Mouse (Mus musculus): ENCODE measurements around the gene Abca4. TPM values are rescaled to one million over a fixed set of nuclear protein-coding genes. Genes with fewer than 3 reads are reported as not detected.

Abca4 gene
- polyA plus RNA-seq, 2 experiments, result 1.0 to 2.2 TPM

GRCm38 (mm10) chr3:122088054-122088681 lies 43.9 kb downstream of the Abca4 start:
- Histone ChIP-seq H3K36me3 (ENCODE audit: control insufficient read depth, insufficient read depth, low read length) (no peaks in the 10 kb centered on the region), H3K4me3 (replicated peaks; ENCODE audit: low read length) (no peak overlapping the region), H3K4me1 (ENCODE audit: control insufficient read depth, insufficient read depth, low read length) (no peaks in the 10 kb centered on the region), H3K9ac (ENCODE audit: low read depth, low read length, severe bottlenecking) (no peak overlapping the region), H3K9me3 (ENCODE audit: control insufficient read depth, low read length) (no peaks in the 10 kb centered on the region), H3K27ac (replicated peaks; ENCODE audit: low read depth, low read length) (peak overlapping the region; percentile 43; the same call in 1 of the 2 replicates), H3K27me3 (ENCODE audit: control insufficient read depth, insufficient read depth, low read length) (no peaks in the 10 kb centered on the region), H3K4me2 (replicated peaks; ENCODE audit: low read depth, low read length, severe bottlenecking) (no peak overlapping the region)
- ATAC-seq (ENCODE audit: low FRiP score, low read depth) (peak; percentile 93), DNase-seq (ENCODE audit: low spot score) (peak; percentile 87)
- 60% methylated on average over 11 of the region's 11 CpGs for WGBS
- no peak for TF ChIP-seq POLR2A (IDR thresholded peaks at IDR 0.05; ENCODE audit: borderline replicate concordance, extremely low read depth, insufficient read depth, insufficient read length)

GRCm38 (mm10) chr3:122090338-122090737 lies 46.1 kb downstream of the Abca4 start:
- Histone ChIP-seq H3K4me3 (replicated peaks; ENCODE audit: low read length) (no peak overlapping the region), H3K4me1 (ENCODE audit: control insufficient read depth, insufficient read depth, low read length) (no peaks in the 10 kb centered on the region), H3K9ac (ENCODE audit: low read depth, low read length, severe bottlenecking) (no peak overlapping the region), H3K4me2 (replicated peaks; ENCODE audit: low read depth, low read length, severe bottlenecking) (no peak overlapping the region), H3K27ac (replicated peaks; ENCODE audit: low read depth, low read length) (no peak overlapping the region), H3K36me3 (ENCODE audit: control insufficient read depth, insufficient read depth, low read length) (no peaks in the 10 kb centered on the region), H3K27me3 (ENCODE audit: control insufficient read depth, insufficient read depth, low read length) (no peaks in the 10 kb centered on the region), H3K9me3 (ENCODE audit: control insufficient read depth, low read length) (no peaks in the 10 kb centered on the region)
- 82% methylated on average over 6 of the region's 6 CpGs for WGBS
- ATAC-seq (ENCODE audit: low FRiP score, low read depth) (no peak), DNase-seq (ENCODE audit: low spot score) (no peak)
- TF ChIP-seq POLR2A (IDR thresholded peaks at IDR 0.05; ENCODE audit: borderline replicate concordance, extremely low read depth, insufficient read depth, insufficient read length), result no peak

GRCm38 (mm10) chr3:122099713-122100112 lies 55.5 kb downstream of the Abca4 start:
- no peak overlapping the region for H3K9ac ChIP-seq (ENCODE audit: low read depth, low read length, severe bottlenecking)
- H3K4me3 ChIP-seq (replicated peaks; ENCODE audit: low read length), result no peak overlapping the region
- WGBS, result 65% methylated on average over 5 of the region's 5 CpGs
- H3K9me3 ChIP-seq (ENCODE audit: control insufficient read depth, low read length), result no peaks in the 10 kb centered on the region
- H3K27ac ChIP-seq (replicated peaks; ENCODE audit: low read depth, low read length), result no peak overlapping the region
- H3K4me1 ChIP-seq (ENCODE audit: control insufficient read depth, insufficient read depth, low read length), result no peaks in the 10 kb centered on the region; the same call in 1 of the 2 replicates
- no peaks in the 10 kb centered on the region for H3K36me3 ChIP-seq (ENCODE audit: control insufficient read depth, insufficient read depth, low read length)
- ATAC-seq (ENCODE audit: low FRiP score, low read depth) (no peak), DNase-seq (ENCODE audit: low spot score) (no peak)
- no peak for TF ChIP-seq POLR2A (IDR thresholded peaks at IDR 0.05; ENCODE audit: borderline replicate concordance, extremely low read depth, insufficient read depth, insufficient read length)
- H3K4me2 ChIP-seq (replicated peaks; ENCODE audit: low read depth, low read length, severe bottlenecking), result no peak overlapping the region
- H3K27me3 ChIP-seq (ENCODE audit: control insufficient read depth, insufficient read depth, low read length), result no peaks in the 10 kb centered on the region

- no peak for TF ChIP-seq POLR2A (IDR thresholded peaks at IDR 0.05; ENCODE audit: borderline replicate concordance, extremely low read depth, insufficient read depth, insufficient read length)
- H3K36me3 ChIP-seq (ENCODE audit: control insufficient read depth, insufficient read depth, low read length), result no peaks in the 10 kb centered on the region
Measured at GRCm38 (mm10) chr3:122102091-122102490, 57.8 kb downstream of the Abca4 start.

GRCm38 (mm10) chr3:122103864-122104808 lies 59.9 kb downstream of the Abca4 start:
- no peak overlapping the region for H3K9ac ChIP-seq (ENCODE audit: low read depth, low read length, severe bottlenecking)
- no peak for TF ChIP-seq POLR2A (IDR thresholded peaks at IDR 0.05; ENCODE audit: borderline replicate concordance, extremely low read depth, insufficient read depth, insufficient read length)
- ATAC-seq (ENCODE audit: low FRiP score, low read depth), result peak; percentile 78

More at GRCm38 (mm10) chr3:122102091-122102490, 57.8 kb downstream of the Abca4 start:
- no peak overlapping the region for H3K9ac ChIP-seq (ENCODE audit: low read depth, low read length, severe bottlenecking)
- no peak overlapping the region for H3K4me2 ChIP-seq (replicated peaks; ENCODE audit: low read depth, low read length, severe bottlenecking)
- H3K27ac ChIP-seq (replicated peaks; ENCODE audit: low read depth, low read length), result no peak overlapping the region
- no peaks in the 10 kb centered on the region for H3K27me3 ChIP-seq (ENCODE audit: control insufficient read depth, insufficient read depth, low read length)
- H3K4me3 ChIP-seq (replicated peaks; ENCODE audit: low read length), result no peak overlapping the region
- DNase-seq (ENCODE audit: low spot score) (no peak), ATAC-seq (ENCODE audit: low FRiP score, low read depth) (no peak)
- WGBS, result 54% methylated on average over 7 of the region's 7 CpGs
- H3K9me3 ChIP-seq (ENCODE audit: control insufficient read depth, low read length), result no peaks in the 10 kb centered on the region
- no peaks in the 10 kb centered on the region; the same call in 1 of the 2 replicates for H3K4me1 ChIP-seq (ENCODE audit: control insufficient read depth, insufficient read depth, low read length)

More at GRCm38 (mm10) chr3:122103864-122104808, 59.9 kb downstream of the Abca4 start:
- Histone ChIP-seq H3K27me3 (ENCODE audit: control insufficient read depth, insufficient read depth, low read length) (no peaks in the 10 kb centered on the region), H3K4me3 (replicated peaks; ENCODE audit: low read length) (peak overlapping the region; percentile 26), H3K4me2 (replicated peaks; ENCODE audit: low read depth, low read length, severe bottlenecking) (peak overlapping the region; percentile 48), H3K27ac (replicated peaks; ENCODE audit: low read depth, low read length) (no peak overlapping the region), H3K9me3 (ENCODE audit: control insufficient read depth, low read length) (no peaks in the 10 kb centered on the region), H3K36me3 (ENCODE audit: control insufficient read depth, insufficient read depth, low read length) (no peaks in the 10 kb centered on the region), H3K4me1 (ENCODE audit: control insufficient read depth, insufficient read depth, low read length) (no peaks in the 10 kb centered on the region)
- WGBS, result 28% methylated on average over 20 of the region's 20 CpGs
- peak; percentile 91 for DNase-seq (ENCODE audit: low spot score)

Measured in limb, embryonic 14.5 days (tissue).